Comparison of ENCODE assay signal across 16 mouse cellular contexts in the genomic region with DNA sequence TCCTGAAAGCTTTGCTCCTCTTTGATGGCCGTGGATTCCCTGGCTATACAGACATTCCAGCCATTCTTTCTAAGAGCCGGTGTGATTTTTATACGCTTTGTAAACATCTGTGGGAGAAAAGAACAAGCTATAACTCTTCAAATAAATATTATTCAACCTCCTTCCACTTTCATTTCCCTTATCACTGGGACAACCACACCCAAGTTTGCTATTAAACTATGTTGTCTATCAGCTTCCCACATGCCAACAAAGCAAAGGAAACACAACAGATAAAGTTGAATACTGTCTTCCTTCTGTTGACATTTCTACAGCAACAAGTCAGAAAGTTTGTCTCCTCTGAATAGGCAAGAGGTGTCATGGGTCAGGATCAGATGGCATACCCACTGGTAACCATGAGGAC. TPM values are rescaled to one million over a fixed set of nuclear protein-coding genes. Genes with fewer than 3 reads are reported as not detected.
DNase-seq lines count a peak whose midpoint lies in the region; ATAC-seq and TF ChIP-seq lines count a peak whose summit lies in the region.
"Had no signal": no experiment of that assay in that cellular context is flagged by ENCODE, and none has a peak within 500 bp of the region (broad histone marks: within the 10 kb centered on the region; RNA-seq: fewer than 3 reads in every experiment).

No protein-coding gene starts in this region.

- peak overlapping the region; percentile 35 for H3K27ac ChIP-seq in kidney, adult 2 months (ENCODE audit: insufficient read depth, low read depth, low read length)
- H3K27ac ChIP-seq in kidney, embryonic 14.5 days (ENCODE audit: low read depth, low read length), result no peak overlapping the region
- peak overlapping the region; percentile 94 for H3K27ac ChIP-seq in CH12.LX (ENCODE audit: insufficient read depth, low read depth)
- H3K27ac ChIP-seq in liver, embryonic 15.5 days (replicated peaks), result peak overlapping the region; percentile 52

- no peak for ATAC-seq in kidney, embryonic 14.5 days (ENCODE audit: low FRiP score, low TSS enrichment)
- peak; percentile 63 for ATAC-seq in liver, embryonic 15.5 days (ENCODE audit: insufficient read depth)
- ATAC-seq: forebrain, embryonic 14.5 days; inflammation-experienced regulatory T-cells, adult 6 months; midbrain, embryonic 16.5 days had no signal

- DNase-seq in kidney, adult 2 months, result peak; percentile 56
- no peak for DNase-seq in CH12.LX (ENCODE audit: extremely low read depth)
- DNase-seq in c-Kit-positive CD71-positive TER-119-negative erythroid progenitor cells, embryonic 14.5 days (ENCODE audit: low read depth), result peak; percentile 53
- no peak for DNase-seq in frontal cortex, adult 2 months (ENCODE audit: extremely low spot score in 1 of 2, low spot score in 1 of 2)
- no peak for DNase-seq in layer of hippocampus, postnatal 10 days (ENCODE audit: low spot score in 2 of 2)
- no peak for DNase-seq in layer of hippocampus, adult 9-10 months (ENCODE audit: low spot score)
- DNase-seq: adrenal gland, postnatal 36 days; cerebellum, adult 8-10 months; gastrocnemius, postnatal 25 days; layer of hippocampus, adult 9-11 months; thymus, postnatal 36 days had no signal

- no peaks in the 10 kb centered on the region for H3K9me3 ChIP-seq in kidney, embryonic 14.5 days (ENCODE audit: control insufficient read depth, low read length)
- H3K9me3 ChIP-seq in CH12.LX (replicated peaks; ENCODE audit: low read length), result no peaks in the 10 kb centered on the region
- no peaks in the 10 kb centered on the region for H3K9me3 ChIP-seq in liver, embryonic 15.5 days (replicated peaks)

- no peak for TF ChIP-seq CTCF in kidney, adult 2 months (conservative IDR thresholded peaks at IDR 0.05; ENCODE audit: insufficient read depth, insufficient read length, low read depth, low read length)
- TF ChIP-seq CTCF in CH12.LX (conservative IDR thresholded peaks at IDR 0.05 in 1 of 2, IDR thresholded peaks at IDR 0.05 in 1 of 2; ENCODE audit: low read depth in 2 of 2, low read length in 2 of 2), result no peak

- H3K27me3 ChIP-seq in kidney, adult 2 months (replicated peaks; ENCODE audit: control insufficient read depth, insufficient read depth, low read length), result no peaks in the 10 kb centered on the region
- no peaks in the 10 kb centered on the region for H3K27me3 ChIP-seq in kidney, embryonic 14.5 days (ENCODE audit: control insufficient read depth, insufficient read depth, low read length)
- no peaks in the 10 kb centered on the region for H3K27me3 ChIP-seq in CH12.LX (replicated peaks)
- no peaks in the 10 kb centered on the region for H3K27me3 ChIP-seq in liver, embryonic 15.5 days

- dilution Hi-C loops in CH12.LX (cut with MboI; ENCODE audit: extremely low pct_ligation_motif_present, extremely low pct_unique_long_range_greater_than_20kb, low sequenced_read_pairs), result no loop called here

- in situ Hi-C loops in CH12.LX (cut with MboI; ENCODE audit: low pct_ligation_motif_present, low pct_unique_long_range_greater_than_20kb, low sequenced_read_pairs), result no loop called here

- WGBS in kidney, adult 2 months, result 27% methylated on average over 3 of the region's 3 CpGs
- WGBS in kidney, embryonic 14.5 days, result 39% methylated on average over 3 of the region's 3 CpGs
- WGBS in liver, embryonic 15.5 days (ENCODE audit: insufficient replicate concordance), result 46% methylated on average over 3 of the region's 3 CpGs

- TF ChIP-seq RAD21 in CH12.LX (IDR thresholded peaks at IDR 0.05; ENCODE audit: low read depth, low read length), result no peak

- no peaks in the 10 kb centered on the region for H3K36me3 ChIP-seq in kidney, adult 2 months (ENCODE audit: control insufficient read depth, insufficient read depth, low read length)
- no peaks in the 10 kb centered on the region for H3K36me3 ChIP-seq in kidney, embryonic 14.5 days (ENCODE audit: control insufficient read depth, insufficient read depth, low read length)
- peaks cover 3 to 23% of the 10 kb centered on the region in 2 experiments for H3K36me3 ChIP-seq in CH12.LX (replicated peaks in 1 of 2; ENCODE audit: control insufficient read depth in 1 of 2, insufficient read depth in 1 of 2, low read length in 1 of 2)
- H3K36me3 ChIP-seq in liver, embryonic 15.5 days (replicated peaks), result no peaks in the 10 kb centered on the region

- no peak for TF ChIP-seq EP300 in CH12.LX (IDR thresholded peaks at IDR 0.05; ENCODE audit: low read length)

- TF ChIP-seq POLR2A in kidney, adult 2 months (IDR thresholded peaks at IDR 0.05; ENCODE audit: low read depth, low read length), result no peak
- TF ChIP-seq POLR2A in CH12.LX (IDR thresholded peaks at IDR 0.05; ENCODE audit: low read depth, low read length), result no peak

- no peak overlapping the region for H3K4me3 ChIP-seq in kidney, adult 2 months (ENCODE audit: insufficient read depth, low read depth, low read length)
- no peak overlapping the region for H3K4me3 ChIP-seq in kidney, embryonic 14.5 days (ENCODE audit: low read length)
- H3K4me3 ChIP-seq in CH12.LX (replicated peaks in 1 of 3; ENCODE audit: low read depth in 2 of 3, low read length in 2 of 3, poor library complexity in 1 of 3), result peak overlapping the region in 1 of 3 experiments; percentile 3
- 0 out of 2 replicates have a peak overlapping the region, but pooled peaks have one; percentile 3 for H3K4me3 ChIP-seq in liver, embryonic 15.5 days (replicated peaks)

- H3K79me2 ChIP-seq in CH12.LX (replicated peaks; ENCODE audit: control insufficient read depth, extremely low read depth, insufficient read depth, poor library complexity, severe bottlenecking), result peaks cover 52% of the 10 kb centered on the region

- no peak overlapping the region for H3K4me2 ChIP-seq in kidney, embryonic 14.5 days (replicated peaks; ENCODE audit: low read depth, low read length)
- H3K4me2 ChIP-seq in CH12.LX (ENCODE audit: insufficient read depth, low read depth, poor library complexity, severe bottlenecking), result peak overlapping the region; percentile 100
- peak overlapping the region; percentile 48 for H3K4me2 ChIP-seq in liver, embryonic 15.5 days

- H3K9ac ChIP-seq in kidney, embryonic 14.5 days (ENCODE audit: low read depth, low read length), result no peak overlapping the region
- H3K9ac ChIP-seq in CH12.LX (ENCODE audit: insufficient read depth, low read depth), result peak overlapping the region; percentile 87
- H3K9ac ChIP-seq in liver, embryonic 15.5 days, result no peak overlapping the region

- H3K4me1 ChIP-seq in kidney, adult 2 months (ENCODE audit: control insufficient read depth, insufficient read depth, low read length), result peaks cover 28% of the 10 kb centered on the region
- H3K4me1 ChIP-seq in kidney, embryonic 14.5 days (ENCODE audit: control insufficient read depth, insufficient read depth, low read length), result peaks cover 32% of the 10 kb centered on the region; the same call in 1 of the 2 replicates
- H3K4me1 ChIP-seq in CH12.LX (ENCODE audit: control insufficient read depth in 1 of 2, insufficient read depth in 2 of 2), result peaks cover 18 to 79% of the 10 kb centered on the region in 2 experiments
- peaks cover 43% of the 10 kb centered on the region for H3K4me1 ChIP-seq in liver, embryonic 15.5 days (replicated peaks)

TF ChIP-seq in CH12.LX, 34 proteins besides CTCF, POLR2A, EP300 and RAD21:
- TF ChIP-seq CHD2 (IDR thresholded peaks at IDR 0.05; ENCODE audit: low read length), result no peak
- no peak for TF ChIP-seq MXI1 (IDR thresholded peaks at IDR 0.05; ENCODE audit: low read depth, low read length)
- no peak for TF ChIP-seq USF1 (IDR thresholded peaks at IDR 0.05; ENCODE audit: low read depth, low read length)
- TF ChIP-seq KAT2A (IDR thresholded peaks at IDR 0.05; ENCODE audit: insufficient replicate concordance, low read length), result no peak
- TF ChIP-seq ELF1 (IDR thresholded peaks at IDR 0.05; ENCODE audit: low read depth, low read length), result no peak
- no peak for TF ChIP-seq IRF4 (IDR thresholded peaks at IDR 0.05; ENCODE audit: low read depth, low read length)
- no peak for TF ChIP-seq ZNF384 (IDR thresholded peaks at IDR 0.05; ENCODE audit: low read depth, low read length)
- no peak for TF ChIP-seq ETS1 (conservative IDR thresholded peaks at IDR 0.05; ENCODE audit: low read depth, low read length)
- TF ChIP-seq MYC (IDR thresholded peaks at IDR 0.05; ENCODE audit: low read depth, low read length), result no peak
- no peak for TF ChIP-seq ZC3H11A (IDR thresholded peaks at IDR 0.05; ENCODE audit: low read depth, low read length)
- no peak for TF ChIP-seq MAZ (IDR thresholded peaks at IDR 0.05; ENCODE audit: low read depth, low read length)

RNA-seq across cellular contexts. Expression of a gene that starts 48.9 kb away (rescaled TPM):
- 54.2 and 64.9 TPM in 2 replicates for polyA plus RNA-seq in kidney, adult 2 months (2012; rRNA removed)
- 6.1 and 9.4 TPM in 2 replicates for polyA plus RNA-seq in kidney, embryonic 14.5 days (2014; fragmentation: Nextera tagmentation; extraction: Ambion mirVana)
- 47.3 and 72.8 TPM in 2 replicates for total RNA-seq in CH12.LX (2012; rRNA removed)
- total RNA-seq in CH12.LX (2014; rRNA removed), result 14.1 and 15.2 TPM in 2 replicates
- polyA plus RNA-seq in CH12.LX (2012; ENCODE audit: insufficient read length, low read depth), result 21.9 and 26.3 TPM in 2 replicates
- 0.63 and 0.96 TPM in 2 replicates for polyA plus RNA-seq in liver, embryonic 15.5 days (2015; fragmentation: Nextera tagmentation; extraction: Ambion mirVana)
- polyA plus RNA-seq in frontal cortex, adult 2 months (2012; rRNA removed), result 23.7 and 33.3 TPM in 2 replicates
- 100 to 1,000 TPM in 1 of 2 experiments, 10 to 100 TPM in 1; 96.7 to 108 TPM for total RNA-seq in layer of hippocampus, postnatal 10 days (2021)

Comparison
In these comparisons a context has a peak if more than half of its experiments do, and no peak if none do; other contexts are left out.
1. DNase-seq: peak in kidney, adult 2 months (single experiment) and c-Kit-positive CD71-positive TER-119-negative erythroid progenitor cells, embryonic 14.5 days (single experiment); none in CH12.LX (single experiment), frontal cortex, adult 2 months (0 of 2), layer of hippocampus, postnatal 10 days (0 of 2) and layer of hippocampus, adult 9-10 months (single experiment).